Mouse (Mus musculus) adrenal gland, postnatal 10 days (tissue): ENCODE data around the gene Spen. TPM values are rescaled to one million over a fixed set of nuclear protein-coding genes. Genes with fewer than 3 reads are reported as not detected.
A peak's percentile ranks its signal among the peaks of the same experiment; 100 is the strongest.

Experiments
- DNase-seq: peaks from one replicate; pipeline ENCODE4 v3.0.0; 2021; ENCODE audit warnings: mixed read lengths
- total RNA-seq, 2 experiments: library from RNA; stranded (reverse); gene quantifications; 2 replicates each; pipeline ENCODE4 v1.2.3; 2021

The Spen gene
- total RNA-seq, 2 experiments from 2014 or later: 36.6 to 55.2 TPM

DNA sequence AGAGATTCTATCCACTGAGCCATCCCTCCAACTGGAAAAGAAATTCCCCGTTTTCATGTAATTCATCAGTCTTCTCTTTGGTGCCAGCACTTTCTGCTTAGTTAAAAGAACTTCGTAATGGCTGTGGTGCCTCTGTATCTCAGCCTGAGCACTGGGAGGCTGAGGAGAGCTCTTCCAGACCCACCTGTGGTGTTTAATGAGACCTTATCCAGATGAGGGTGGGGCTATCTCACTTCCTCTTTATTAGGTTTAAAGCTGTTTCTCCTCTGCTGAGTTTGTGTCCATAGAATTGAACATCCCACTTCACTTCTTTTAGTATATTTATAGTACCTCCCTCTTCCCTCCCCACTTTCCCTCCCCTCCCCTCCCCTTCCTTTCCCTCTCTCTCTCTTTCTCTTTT lies 87.1 kb downstream of the Spen start:
- DNase-seq: no peak

DNA sequence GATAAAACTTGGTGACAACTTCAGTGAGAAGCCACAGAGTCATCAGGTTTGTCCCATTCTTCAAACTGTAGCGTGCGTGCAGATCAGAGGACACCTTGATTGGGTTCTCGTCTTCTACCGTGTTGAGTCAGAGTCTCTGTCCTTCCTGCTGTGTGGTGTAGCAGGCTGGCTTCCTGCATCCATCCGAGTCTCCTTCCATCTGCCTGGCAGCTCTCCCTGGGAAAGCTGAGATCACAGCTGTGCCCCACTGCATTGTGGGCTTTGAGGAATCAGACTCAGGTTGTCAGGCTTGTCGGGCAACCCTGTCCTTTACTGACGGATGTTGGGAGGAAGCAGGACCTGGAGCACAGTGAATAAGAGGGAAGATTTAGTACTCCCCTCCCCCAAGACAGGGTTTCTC lies 92.2 kb downstream of the Spen start:
- DNase-seq: no peak

DNA sequence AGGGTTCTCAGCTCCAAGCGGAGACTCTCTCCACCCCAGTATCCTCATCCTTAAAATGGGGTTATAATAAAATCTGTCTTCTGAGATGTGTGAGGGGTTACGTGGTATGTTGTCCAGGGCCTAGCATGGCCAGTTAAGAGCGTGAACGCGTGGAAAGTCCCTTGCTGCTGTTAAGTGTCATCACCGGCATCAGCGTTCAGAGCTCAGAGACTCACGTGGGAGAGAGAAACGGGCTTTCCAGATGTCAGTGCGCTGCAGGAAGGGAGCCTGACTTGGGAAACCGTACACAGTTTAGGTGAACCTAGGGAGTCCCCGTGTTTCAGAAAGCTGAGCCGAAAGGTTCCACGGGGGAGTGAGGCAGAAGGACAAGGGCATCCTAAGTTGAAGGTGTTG lies 93.1 kb downstream of the Spen start:
- no peak for DNase-seq

DNA sequence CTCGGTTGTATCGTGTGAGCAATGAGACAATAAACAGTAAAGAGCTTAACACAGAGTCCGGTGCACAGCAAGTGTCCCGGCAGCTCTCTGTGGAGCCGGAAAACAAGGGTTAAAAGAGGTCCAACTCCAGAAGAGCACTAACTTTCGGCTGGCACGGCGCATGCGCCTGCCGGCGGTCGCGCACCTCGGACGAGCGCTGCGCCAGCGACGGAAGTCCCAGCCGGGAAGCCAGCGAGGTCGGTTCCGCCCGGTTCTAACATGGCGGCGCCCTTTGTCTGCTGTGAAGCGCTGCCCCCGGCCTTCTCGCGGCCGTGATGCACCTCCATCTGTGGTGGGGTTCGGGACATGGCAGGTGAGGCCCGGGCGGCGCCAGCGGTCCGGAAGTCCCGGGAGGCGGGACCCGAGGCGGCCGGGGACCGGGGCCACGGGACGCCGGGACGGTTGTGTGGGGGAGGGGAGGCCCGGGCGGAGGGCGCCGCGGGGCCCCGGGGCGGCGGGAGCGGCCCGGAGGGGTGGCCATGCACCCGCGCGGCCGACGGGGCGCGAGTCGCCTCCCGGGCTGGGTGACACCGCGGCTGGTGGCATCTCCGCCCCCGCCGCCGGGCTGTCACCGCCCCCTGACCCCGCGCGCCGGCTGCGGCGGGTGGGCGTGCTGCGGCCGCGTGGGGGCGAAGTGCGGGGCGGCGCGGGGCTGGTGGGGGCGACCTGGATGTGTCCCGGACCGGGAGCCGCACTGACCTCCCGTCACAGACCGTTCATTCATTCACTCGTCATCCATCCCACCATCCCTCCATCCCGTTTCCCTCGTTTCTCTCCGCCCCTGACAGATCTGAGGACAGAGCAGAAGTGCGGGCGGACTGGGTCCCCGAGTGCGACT lies 93.7 kb downstream of the Spen start, which contains the start of gene Zbtb17:
TSS of gene Zbtb17 (plus strand) at position 204 of the 877 bp plus-strand sequence.
- peak; percentile 94 for DNase-seq

DNA sequence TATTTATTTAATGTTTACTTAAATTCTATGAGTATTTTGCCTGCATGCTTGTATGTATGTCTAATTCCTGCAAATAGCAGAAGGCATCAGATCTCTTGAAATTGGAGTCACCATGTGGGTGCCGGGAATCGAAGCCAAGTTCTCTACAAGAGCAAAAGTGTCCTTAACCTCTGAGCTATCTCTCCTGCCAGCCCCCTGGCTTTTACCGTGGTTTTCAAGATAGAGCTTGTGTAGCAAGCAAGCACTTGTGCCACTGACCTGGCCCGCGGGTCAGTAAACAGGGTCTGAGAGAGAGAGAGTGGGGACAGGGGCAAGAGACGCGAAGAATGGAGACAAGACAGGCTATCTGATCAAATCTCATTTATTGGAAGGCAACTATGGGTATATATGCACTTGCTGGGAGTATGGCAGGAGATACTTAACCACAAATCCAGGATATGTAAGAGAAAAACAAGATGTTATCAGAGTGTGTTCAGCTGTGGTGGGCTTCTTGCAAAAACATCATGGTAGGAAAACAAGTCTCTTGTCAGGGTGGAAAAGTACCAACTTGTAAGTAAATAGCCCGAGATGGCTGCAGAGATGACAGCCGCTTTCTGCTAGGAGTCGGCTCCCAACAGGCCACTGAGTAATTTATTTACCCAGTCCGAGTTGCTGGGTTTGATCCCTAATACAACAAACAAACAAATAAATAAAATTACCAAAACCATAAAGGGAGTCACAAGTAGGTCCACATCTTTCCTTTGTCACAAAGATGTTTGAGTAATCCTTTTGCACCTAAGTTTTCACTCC lies 94.6 kb downstream of the Spen start:
- no peak for DNase-seq

DNA sequence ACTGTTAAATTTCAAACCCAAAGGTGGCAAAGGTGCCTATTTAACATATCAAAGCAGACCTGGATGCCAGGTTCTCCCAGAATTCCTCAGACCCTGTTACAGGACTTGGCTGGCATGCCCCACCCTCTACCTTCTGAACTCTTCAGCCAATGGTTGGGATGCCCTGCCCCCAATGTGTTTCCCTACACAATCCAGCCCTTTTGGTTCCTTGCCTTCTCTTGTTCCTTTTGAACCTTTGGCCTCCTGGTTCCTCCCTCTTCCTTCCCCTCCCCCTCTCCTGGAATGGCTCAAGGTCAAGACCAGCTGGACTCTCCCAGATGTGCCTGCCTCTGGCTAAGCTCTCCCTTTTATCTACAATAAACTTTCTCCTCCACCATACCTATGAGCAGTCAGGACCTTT lies 97.5 kb downstream of the Spen start:
- DNase-seq: no peak

GRCm38 (mm10) chr4:141439083-141439803 lies 99.2 kb downstream of the Spen start:
- no peak for DNase-seq

DNA sequence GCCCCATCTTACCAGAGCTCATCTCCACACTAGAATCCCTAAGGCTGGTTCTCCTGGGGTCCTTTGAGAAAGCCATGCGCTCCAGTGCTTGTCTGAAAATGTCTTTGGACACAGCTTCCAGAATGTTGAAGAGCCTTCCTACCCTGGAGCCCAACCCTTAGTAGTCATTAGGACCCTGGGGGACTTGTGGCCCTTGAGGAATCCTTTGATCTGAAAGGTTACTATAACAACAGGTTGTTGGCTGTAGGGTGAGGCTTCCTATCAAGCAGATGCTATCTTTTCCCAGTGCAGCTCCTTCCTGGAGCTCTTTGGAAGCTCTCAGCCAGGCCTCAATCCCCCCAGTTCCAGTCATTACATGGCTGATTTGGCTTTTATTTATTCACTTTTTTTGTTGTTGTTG lies 102.4 kb downstream of the Spen start, which contains the start of gene Srarp:
TSS of gene Srarp (minus strand) at position 132 of the 400 bp plus-strand sequence.
- DNase-seq: no peak

- no peak for DNase-seq
Observed at GRCm38 (mm10) chr4:141433191-141433590, 105.2 kb downstream of the Spen start.

GRCm38 (mm10) chr4:141432666-141433065 lies 105.7 kb downstream of the Spen start:
- DNase-seq: no peak

- DNase-seq: peak; percentile 86
Observed at GRCm38 (mm10) chr4:141430997-141431396, 107.4 kb downstream of the Spen start.

GRCm38 (mm10) chr4:141429847-141430246 lies 108.5 kb downstream of the Spen start:
- DNase-seq: peak; percentile 68

GRCm38 (mm10) chr4:141429381-141429780 lies 109.0 kb downstream of the Spen start:
- DNase-seq: peak; percentile 53

- DNase-seq: no peak
Observed at GRCm38 (mm10) chr4:141427921-141428320, 110.5 kb downstream of the Spen start.

GRCm38 (mm10) chr4:141426796-141427745 lies 111.3 kb downstream of the Spen start:
- DNase-seq: no peak

DNA sequence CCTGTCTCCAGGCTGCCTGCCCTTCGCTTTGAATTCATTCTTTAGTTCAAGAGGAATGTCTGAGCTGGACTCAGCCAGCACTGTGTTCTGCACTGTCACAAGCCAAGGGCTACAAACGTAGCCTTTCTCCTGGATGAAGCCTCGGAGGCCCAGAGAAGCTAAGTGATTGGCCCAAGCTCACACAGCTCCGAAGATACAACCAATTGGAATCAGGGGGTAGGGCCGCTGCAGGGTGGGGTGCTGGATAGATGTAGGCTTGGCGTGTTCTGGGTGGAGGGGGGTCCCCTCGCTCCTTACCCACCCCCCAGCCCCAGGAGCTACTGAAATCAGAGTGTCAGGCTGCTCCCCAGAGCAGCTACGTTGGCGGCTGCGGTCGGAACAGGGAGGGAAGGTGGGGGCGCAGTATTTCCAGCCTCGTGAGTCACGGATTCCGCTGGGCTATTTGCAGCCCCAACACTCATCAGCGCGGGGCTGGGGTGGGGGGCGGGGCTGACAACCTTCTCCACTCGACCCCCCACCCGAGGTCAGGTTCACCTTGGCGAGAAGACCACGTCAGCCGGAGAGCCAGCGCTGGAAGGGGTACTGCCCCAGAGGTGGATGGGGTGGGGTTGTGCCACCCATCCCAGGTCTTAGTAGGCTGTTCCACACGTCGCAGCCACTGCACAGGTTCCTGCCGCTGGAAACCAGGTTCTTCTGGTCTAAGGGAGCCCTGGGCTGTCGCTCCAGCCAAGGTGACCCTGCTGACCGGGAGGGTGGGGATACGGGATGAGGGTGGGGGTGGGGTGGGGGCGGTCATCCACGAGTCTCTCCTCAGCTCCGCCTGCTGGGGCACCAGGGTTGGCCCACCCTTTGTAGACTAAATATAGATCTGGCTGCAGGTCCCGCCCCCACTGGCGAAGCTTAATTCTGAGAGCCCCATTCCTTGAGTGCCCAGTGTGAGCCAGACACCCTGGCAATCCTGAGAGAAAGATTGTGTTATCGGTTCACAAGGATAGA lies 112.6 kb downstream of the Spen start:
- DNase-seq: peak; percentile 46

- DNase-seq: no peak
Observed at GRCm38 (mm10) chr4:141423691-141424431, 114.5 kb downstream of the Spen start.

- DNase-seq: no peak
Observed at GRCm38 (mm10) chr4:141423288-141423687, 115.1 kb downstream of the Spen start.

- DNase-seq: no peak
Observed at GRCm38 (mm10) chr4:141422841-141423240, 115.6 kb downstream of the Spen start.
